Mouse (Mus musculus) megakaryocyte, embryonic 14.5 days (primary cell): ENCODE measurements around the gene Dst.

Experiments
- FLI1 ChIP-seq: IDR thresholded peaks from 2 replicates; pipeline ENCODE4 v1.6.1; 2012; ENCODE audit warnings: low read length, inconsistent platforms, mixed read lengths
- GATA1 ChIP-seq: IDR thresholded peaks from 3 replicates; pipeline ENCODE4 v1.6.1; 2012; ENCODE audit warnings: mixed read lengths, low read length, inconsistent platforms, borderline replicate concordance

GRCm38 (mm10) chr1:33898373-33898772, 9.7 kb upstream of the Dst start:
- TF ChIP-seq GATA1 (no peak), FLI1 (no peak)
